Mouse (Mus musculus) midbrain, embryonic 15.5 days (tissue): ENCODE measurements at regions not wholly inside any gene's neighbourhood (a gene's known extent, or its start where the extent isn't known, plus 50 kb on each side); places are given as distances from the start of the nearest gene placed in this dataset.
A peak's percentile ranks its signal among the peaks of the same experiment; 100 is the strongest.

Experiments used
- ATAC-seq: fragments of 200-750 bp; cut with Nextera tagmentation; replicated peaks from 2 replicates; pipeline ENCODE4 v1.8.0; 2017; ENCODE audit warnings: moderate TSS enrichment
- H3K27ac ChIP-seq: fragments of 300-500 bp; sonication (generic); 2 replicates; pipeline ENCODE4 v1.5.1; 2015; ENCODE audit warnings: mild to moderate bottlenecking, inconsistent platforms
- H3K27me3 ChIP-seq: fragments of 300-500 bp; sonication (generic); replicated peaks from 2 replicates; pipeline ENCODE4 v1.6.1; 2015; ENCODE audit warnings: inconsistent platforms
- H3K36me3 ChIP-seq: fragments of 300-500 bp; sonication (generic); replicated peaks from 2 replicates; pipeline ENCODE4 v1.6.1; 2015; ENCODE audit warnings: inconsistent platforms
- H3K4me1 ChIP-seq: fragments of 300-500 bp; sonication (generic); 2 replicates; pipeline ENCODE4 v1.6.1; 2015; ENCODE audit warnings: inconsistent platforms
- H3K4me2 ChIP-seq: fragments of 300-500 bp; sonication (generic); 2 replicates; pipeline ENCODE4 v1.6.1; 2015; ENCODE audit warnings: inconsistent platforms, mild to moderate bottlenecking, moderate library complexity
- H3K4me3 ChIP-seq: fragments of 300-500 bp; sonication (generic); 2 replicates; pipeline ENCODE4 v1.5.1; 2015; ENCODE audit warnings: mild to moderate bottlenecking, inconsistent platforms
- H3K9ac ChIP-seq: fragments of 300-500 bp; sonication (generic); 2 replicates; pipeline ENCODE4 v1.6.1; 2015; ENCODE audit warnings: mild to moderate bottlenecking, inconsistent platforms
- H3K9me3 ChIP-seq: fragments of 300-500 bp; sonication (generic); 2 replicates; pipeline ENCODE4 v1.6.1; 2016; ENCODE audit warnings: inconsistent platforms
- WGBS: fragments of 180-500 bp; shearing (Covaris S2); methylation state at CpG from one replicate; pipeline ENCODE4 v1.1.7; 2015; ENCODE audit warnings: mixed read lengths; 5-methylcytosine and 5-hydroxymethylcytosine counted together

DNA sequence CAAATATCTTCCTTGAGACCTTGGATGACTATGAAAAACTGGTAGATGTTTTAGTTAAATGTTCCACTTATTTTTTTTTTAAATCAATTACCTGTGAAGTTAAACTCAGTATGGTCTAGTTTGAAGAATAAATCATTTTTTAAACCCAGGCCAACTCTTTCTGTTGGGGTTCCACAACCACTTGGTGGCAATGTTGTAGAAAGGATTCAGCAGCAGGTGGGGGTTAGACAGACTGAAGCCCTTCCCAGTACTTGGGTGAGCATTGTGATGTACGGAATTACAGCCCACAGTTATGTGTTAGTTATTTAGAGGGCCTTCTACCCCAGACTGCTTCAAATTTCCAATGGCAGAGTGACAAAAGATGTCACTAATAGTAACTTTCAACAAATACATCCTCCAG, 375.0 kb downstream of the Pros1 start:
- no peak for ATAC-seq
- Histone ChIP-seq H3K4me3 (no peak overlapping the region), H3K27me3 (no peaks in the 10 kb centered on the region), H3K9me3 (no peaks in the 10 kb centered on the region), H3K4me1 (no peaks in the 10 kb centered on the region), H3K4me2 (no peak overlapping the region), H3K36me3 (no peaks in the 10 kb centered on the region), H3K9ac (no peak overlapping the region), H3K27ac (no peak overlapping the region)
- WGBS = 39% methylated on average over 1 of the region's 1 CpGs

DNA sequence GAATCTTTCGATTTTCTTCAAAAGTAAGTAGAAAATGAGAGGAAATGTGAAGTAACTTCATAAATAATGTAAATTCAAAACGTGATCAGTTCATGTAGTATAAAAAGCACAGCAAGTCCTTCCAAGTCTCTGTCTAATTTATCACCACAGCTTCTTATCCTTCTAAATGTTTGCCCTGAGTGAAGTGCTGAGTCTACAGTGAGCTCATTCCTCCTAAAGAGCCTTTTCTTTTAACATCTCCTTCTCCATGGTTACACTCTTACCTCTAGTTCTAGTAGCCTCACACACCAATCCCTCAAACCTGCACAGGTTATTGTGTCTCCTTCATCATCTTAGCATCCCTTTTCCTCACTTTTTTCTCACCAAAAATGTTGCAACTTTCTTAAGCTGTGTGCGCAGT, 375.5 kb downstream of the Pros1 start:
- 80% methylated on average over 3 of the region's 3 CpGs for WGBS
- no peaks in the 10 kb centered on the region for H3K4me1 ChIP-seq

DNA sequence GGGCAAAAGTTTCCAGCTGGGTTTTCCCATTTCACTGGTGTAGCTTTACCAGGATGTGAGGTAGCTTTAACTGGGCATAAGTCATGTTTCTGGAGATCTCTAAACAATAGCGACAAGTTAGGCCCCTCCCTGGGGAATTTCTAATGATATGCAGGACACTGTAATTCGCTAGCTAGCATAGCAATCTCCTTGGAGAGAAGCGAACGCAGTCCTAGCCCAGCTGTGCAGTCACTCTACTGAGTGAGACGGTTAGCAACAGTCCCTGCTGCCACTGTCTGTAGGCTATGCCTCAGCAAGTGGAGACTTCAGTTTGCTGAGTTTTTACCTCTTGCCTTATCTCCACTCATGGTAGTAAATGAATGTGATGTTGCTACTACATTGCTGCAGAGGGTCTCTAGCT, 416.1 kb downstream of the Pros1 start:
- Histone ChIP-seq H3K9ac (no peak overlapping the region), H3K9me3 (no peaks in the 10 kb centered on the region), H3K4me3 (no peak overlapping the region), H3K4me2 (no peak overlapping the region), H3K36me3 (no peaks in the 10 kb centered on the region), H3K27ac (no peak overlapping the region), H3K27me3 (no peaks in the 10 kb centered on the region), H3K4me1 (no peaks in the 10 kb centered on the region)
- 30% methylated on average over 5 of the region's 5 CpGs for WGBS
- 0 out of 2 replicates have a peak, but pooled peaks have one; percentile 54 for ATAC-seq

More for the DNA sequence above, 375.5 kb downstream of the Pros1 start:
- no peaks in the 10 kb centered on the region for H3K9me3 ChIP-seq
- H3K27me3 ChIP-seq = no peaks in the 10 kb centered on the region
- H3K36me3 ChIP-seq = no peaks in the 10 kb centered on the region
- no peak overlapping the region for H3K4me2 ChIP-seq
- no peak overlapping the region for H3K9ac ChIP-seq
- no peak for ATAC-seq
- H3K4me3 ChIP-seq = no peak overlapping the region
- H3K27ac ChIP-seq = no peak overlapping the region

DNA sequence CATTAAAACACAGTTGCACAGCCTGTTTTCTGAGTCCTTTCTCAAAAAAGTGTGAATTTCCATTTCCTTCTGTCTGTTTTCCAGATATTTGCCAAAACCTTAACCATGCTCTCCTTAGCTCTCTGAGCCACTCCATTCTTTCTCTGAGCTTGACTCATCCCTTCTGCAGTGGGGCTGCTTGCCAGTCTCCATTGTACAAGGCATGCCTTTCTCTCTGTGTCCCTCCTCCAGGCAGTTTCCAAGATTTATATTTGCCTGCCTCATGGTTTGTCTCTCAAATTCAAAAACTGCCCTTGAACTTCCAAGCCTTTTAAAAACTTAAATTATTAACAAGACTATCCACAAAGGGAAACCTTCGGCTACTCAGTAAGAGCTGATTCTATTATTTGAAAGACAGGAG, 423.4 kb downstream of the Pros1 start:
- Histone ChIP-seq H3K27me3 (no peaks in the 10 kb centered on the region), H3K4me2 (no peak overlapping the region), H3K4me1 (peaks cover 6% of the 10 kb centered on the region), H3K9ac (no peak overlapping the region), H3K36me3 (no peaks in the 10 kb centered on the region), H3K9me3 (no peaks in the 10 kb centered on the region), H3K4me3 (no peak overlapping the region), H3K27ac (no peak overlapping the region)
- ATAC-seq = no peak
- WGBS = 40% methylated on average over 1 of the region's 1 CpGs

DNA sequence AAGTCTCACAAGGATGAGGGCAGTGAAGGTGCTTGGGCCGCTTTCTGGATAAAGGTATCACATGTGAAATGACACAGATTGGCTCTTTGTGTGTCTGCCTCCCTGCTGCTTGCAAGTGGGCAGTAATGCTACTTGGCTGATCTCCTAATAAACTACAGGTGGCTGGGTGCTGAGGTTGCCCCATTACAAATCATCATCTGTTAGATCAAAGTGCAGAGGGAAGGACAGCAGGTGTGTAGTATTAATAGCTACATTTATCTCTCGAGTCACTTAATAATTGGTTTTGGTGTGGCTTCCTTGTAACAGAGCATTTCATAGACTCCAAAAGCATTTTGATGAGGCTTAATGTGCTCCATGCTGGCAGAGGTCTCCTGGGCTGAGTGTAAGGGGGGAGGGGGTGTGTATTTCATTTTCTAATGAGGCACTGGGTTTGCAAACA, 424.2 kb downstream of the Pros1 start:
- Histone ChIP-seq H3K27ac (no peak overlapping the region), H3K36me3 (no peaks in the 10 kb centered on the region), H3K9ac (no peak overlapping the region), H3K9me3 (no peaks in the 10 kb centered on the region), H3K4me1 (peaks cover 6% of the 10 kb centered on the region), H3K27me3 (no peaks in the 10 kb centered on the region), H3K4me2 (no peak overlapping the region), H3K4me3 (no peak overlapping the region)
- WGBS = 36% methylated on average over 2 of the region's 2 CpGs
- ATAC-seq = peak; percentile 85

DNA sequence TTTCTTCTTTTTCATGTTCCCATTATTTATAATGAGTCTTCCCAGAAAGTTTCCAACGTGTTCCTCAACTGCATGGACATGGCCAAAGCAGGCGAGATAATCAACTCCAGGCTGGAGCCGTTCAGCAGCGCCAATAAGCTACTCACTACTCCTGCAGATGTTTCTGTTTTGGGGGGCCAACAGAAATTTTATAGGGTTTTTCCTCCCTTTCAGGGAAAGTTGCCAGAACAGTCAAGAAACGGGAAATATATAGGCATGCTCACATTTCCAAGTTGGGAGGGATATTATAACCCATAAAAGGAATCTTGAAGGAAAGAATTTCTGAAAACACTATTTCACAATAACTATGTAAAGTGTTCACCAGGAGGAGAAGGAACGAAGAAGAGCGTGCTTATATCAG, 433.5 kb downstream of the Pros1 start:
- Histone ChIP-seq H3K9ac (no peak overlapping the region), H3K27me3 (no peaks in the 10 kb centered on the region), H3K27ac (no peak overlapping the region), H3K36me3 (no peaks in the 10 kb centered on the region), H3K9me3 (no peaks in the 10 kb centered on the region), H3K4me3 (no peak overlapping the region), H3K4me2 (no peak overlapping the region), H3K4me1 (no peaks in the 10 kb centered on the region)
- ATAC-seq = no peak
- WGBS = 90% methylated on average over 7 of the region's 7 CpGs

DNA sequence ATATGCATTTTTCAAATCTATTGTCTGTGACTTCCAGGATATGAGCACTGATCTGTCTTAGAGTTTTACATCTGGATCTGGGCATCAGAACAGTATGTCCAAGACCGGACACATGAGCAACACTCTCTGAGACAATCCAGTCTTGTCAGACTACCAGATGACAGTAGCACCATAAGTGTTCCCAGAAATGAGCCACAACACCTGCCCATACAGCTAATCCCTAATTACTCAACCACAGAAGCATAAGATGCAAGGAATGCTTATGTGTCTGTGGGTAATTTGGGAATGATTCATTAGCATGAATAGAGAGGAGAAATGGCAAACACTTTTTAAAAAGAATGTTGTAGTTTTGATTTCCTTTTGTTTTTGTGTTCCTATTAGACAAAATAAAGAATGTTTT, 457.6 kb downstream of the Pros1 start:
- WGBS = 96% methylated on average over 1 of the region's 1 CpGs
- H3K4me3 ChIP-seq = no peak overlapping the region
- no peaks in the 10 kb centered on the region for H3K36me3 ChIP-seq
- H3K27ac ChIP-seq = no peak overlapping the region
- no peaks in the 10 kb centered on the region for H3K9me3 ChIP-seq
- H3K27me3 ChIP-seq = no peaks in the 10 kb centered on the region
- H3K4me2 ChIP-seq = no peak overlapping the region
- no peak overlapping the region for H3K9ac ChIP-seq
- ATAC-seq = no peak
- H3K4me1 ChIP-seq = no peaks in the 10 kb centered on the region

DNA sequence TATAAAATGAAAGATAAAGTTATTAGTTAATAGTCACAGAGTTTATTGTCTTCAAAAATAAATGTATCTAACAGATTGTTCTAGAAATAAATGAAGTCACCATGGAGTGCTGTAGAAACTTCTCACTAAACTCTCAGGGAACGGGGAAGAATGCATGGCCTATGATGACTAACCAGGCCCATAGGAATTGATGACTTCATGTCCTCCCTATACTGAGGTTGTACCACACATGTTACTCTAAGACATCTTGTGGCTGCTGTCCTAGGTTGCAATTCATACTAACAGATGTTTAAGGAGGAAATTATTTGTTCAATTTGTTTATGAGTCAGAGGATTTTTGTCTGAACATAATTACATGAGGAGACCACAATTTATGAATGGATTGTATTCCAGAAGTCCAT, 459.4 kb downstream of the Pros1 start:
- no peaks in the 10 kb centered on the region for H3K36me3 ChIP-seq

DNA sequence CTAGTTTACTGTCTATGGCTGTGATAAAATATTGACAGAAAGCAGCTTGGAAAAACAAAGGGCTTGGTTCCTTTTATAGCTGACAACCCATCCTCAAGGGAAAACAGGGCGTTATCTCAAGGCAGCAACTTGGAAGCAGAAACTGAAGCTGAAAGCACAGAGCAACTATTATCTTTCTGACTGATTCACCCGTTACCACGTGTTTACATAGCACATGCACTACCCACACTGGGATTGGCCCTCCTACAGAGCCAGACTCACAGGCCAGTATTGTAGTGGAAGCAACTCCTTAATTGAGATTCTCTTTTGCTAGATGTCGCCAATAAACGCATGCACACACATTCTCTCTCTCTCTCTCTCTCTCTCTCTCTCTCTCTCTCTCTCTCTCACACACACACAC, 465.5 kb downstream of the Pros1 start:
- Histone ChIP-seq H3K27me3 (no peaks in the 10 kb centered on the region), H3K9me3 (no peaks in the 10 kb centered on the region), H3K27ac (no peak overlapping the region), H3K4me1 (no peaks in the 10 kb centered on the region), H3K4me3 (no peak overlapping the region), H3K36me3 (no peaks in the 10 kb centered on the region), H3K4me2 (no peak overlapping the region), H3K9ac (no peak overlapping the region)
- ATAC-seq = no peak
- WGBS = 46% methylated on average over 5 of the region's 5 CpGs

More for the DNA sequence above, 459.4 kb downstream of the Pros1 start:
- Histone ChIP-seq H3K4me1 (no peaks in the 10 kb centered on the region), H3K27ac (no peak overlapping the region), H3K4me3 (no peak overlapping the region), H3K27me3 (no peaks in the 10 kb centered on the region), H3K9me3 (no peaks in the 10 kb centered on the region), H3K9ac (no peak overlapping the region), H3K4me2 (no peak overlapping the region)
- ATAC-seq = no peak
- WGBS = 93% methylated on average over 1 of the region's 1 CpGs

DNA sequence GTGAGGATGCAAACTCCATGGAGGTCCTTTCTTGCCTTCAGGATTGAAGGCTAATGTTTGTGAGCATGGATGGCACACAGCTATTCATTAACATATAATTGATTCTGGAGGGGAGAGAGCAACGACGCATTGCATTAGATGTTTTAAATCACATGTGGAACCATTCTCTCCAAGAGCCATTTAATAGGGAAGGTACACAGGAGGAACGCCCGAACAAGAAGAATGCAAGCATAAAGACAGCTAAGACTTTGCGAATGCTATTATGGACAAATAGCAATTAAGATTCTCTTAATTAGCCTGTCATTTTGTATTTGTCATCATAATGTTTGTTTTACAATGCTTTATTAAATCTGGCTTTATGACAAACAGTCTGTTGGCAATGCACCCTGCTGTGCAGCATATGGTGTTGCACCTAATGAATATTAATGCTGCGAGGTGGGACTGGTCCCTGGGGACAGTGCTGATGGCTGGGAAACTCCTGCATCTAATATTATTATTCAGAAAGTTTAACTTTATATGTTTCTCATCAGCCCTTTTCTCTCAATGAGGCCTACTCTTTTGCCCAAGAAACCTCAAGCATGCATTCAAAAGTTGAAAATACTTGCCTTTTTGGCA, 497.5 kb downstream of the Pros1 start:
- no peaks in the 10 kb centered on the region for H3K36me3 ChIP-seq
- H3K9me3 ChIP-seq = no peaks in the 10 kb centered on the region
- no peak overlapping the region for H3K4me3 ChIP-seq
- 0 out of 2 replicates have a peak, but pooled peaks have one; percentile 33 for ATAC-seq
- H3K4me2 ChIP-seq = no peak overlapping the region
- H3K9ac ChIP-seq = no peak overlapping the region
- 0 out of 2 replicates have a peak, but pooled peaks cover 3% of the 10 kb centered on the region for H3K4me1 ChIP-seq
- H3K27me3 ChIP-seq = no peaks in the 10 kb centered on the region
- 56% methylated on average over 6 of the region's 6 CpGs for WGBS
- no peak overlapping the region for H3K27ac ChIP-seq

DNA sequence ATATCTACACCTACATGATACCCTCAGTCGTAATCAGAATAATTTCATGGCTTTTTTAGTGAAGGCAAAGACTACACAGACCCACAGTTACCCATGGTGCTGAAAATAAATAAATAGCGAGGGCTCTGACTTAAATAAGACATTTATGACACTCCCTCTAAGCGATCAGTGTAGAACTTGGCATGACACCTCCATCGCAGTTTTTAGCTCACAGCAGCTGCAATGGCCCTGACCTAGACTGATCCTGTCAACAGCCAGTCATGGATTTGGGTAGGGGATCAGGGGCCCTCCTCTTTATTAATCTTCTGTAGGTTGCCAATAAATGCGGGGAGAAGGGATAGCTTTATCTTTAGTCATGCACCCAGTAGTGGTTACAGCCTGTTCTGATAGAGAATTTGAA, 494.1 kb downstream of the Epha3 start:
- no peak for ATAC-seq
- no peaks in the 10 kb centered on the region for H3K36me3 ChIP-seq

DNA sequence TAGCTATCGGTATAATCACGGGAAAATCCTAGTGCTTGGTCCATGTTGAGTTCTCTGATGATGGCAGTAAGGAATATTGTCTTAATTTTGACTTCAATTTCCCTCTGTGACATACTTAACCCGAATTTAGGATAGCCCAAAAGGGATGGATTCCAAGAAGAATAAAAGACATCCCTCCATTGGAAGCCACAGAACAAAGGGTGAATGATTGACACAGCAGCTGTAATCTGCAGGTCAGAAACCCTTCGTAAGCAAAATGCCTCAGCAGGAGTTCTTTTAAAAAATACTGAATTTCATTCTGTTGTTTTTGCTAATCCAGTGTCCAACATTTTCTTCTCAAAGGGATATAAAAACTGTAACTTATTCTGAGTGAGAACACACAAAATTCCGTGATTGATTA, 492.7 kb downstream of the Epha3 start:
- WGBS = 45% methylated on average over 5 of the region's 5 CpGs
- Histone ChIP-seq H3K9ac (no peak overlapping the region), H3K4me3 (no peak overlapping the region), H3K36me3 (no peaks in the 10 kb centered on the region), H3K27ac (no peak overlapping the region), H3K27me3 (no peaks in the 10 kb centered on the region), H3K9me3 (no peaks in the 10 kb centered on the region), H3K4me2 (no peak overlapping the region), H3K4me1 (no peaks in the 10 kb centered on the region)
- ATAC-seq = no peak

More for the DNA sequence above, 494.1 kb downstream of the Epha3 start:
- Histone ChIP-seq H3K27ac (no peak overlapping the region), H3K4me1 (no peaks in the 10 kb centered on the region), H3K4me3 (no peak overlapping the region), H3K4me2 (no peak overlapping the region), H3K27me3 (no peaks in the 10 kb centered on the region), H3K9me3 (no peaks in the 10 kb centered on the region), H3K9ac (no peak overlapping the region)
- WGBS = 81% methylated on average over 5 of the region's 5 CpGs

DNA sequence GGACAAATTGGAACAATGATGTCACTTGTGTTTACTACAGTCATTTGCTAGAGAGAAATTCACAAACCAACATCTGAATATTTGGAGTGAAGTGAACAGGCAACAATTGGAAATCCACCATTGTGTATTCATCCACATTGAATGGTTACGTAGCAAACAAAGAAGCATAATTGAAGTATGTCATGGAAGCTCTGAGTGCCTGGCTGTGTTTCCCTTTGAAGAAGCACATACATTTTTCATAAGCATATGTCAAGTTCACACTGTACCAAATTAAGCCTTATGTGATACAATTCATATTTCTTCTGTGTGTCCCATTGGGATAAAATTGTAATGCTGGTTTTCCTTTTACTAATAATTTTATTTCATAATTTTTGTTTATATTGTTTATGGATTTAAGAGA, 459.0 kb downstream of the Epha3 start:
- Histone ChIP-seq H3K9ac (no peak overlapping the region), H3K27ac (no peak overlapping the region), H3K4me2 (no peak overlapping the region), H3K27me3 (no peaks in the 10 kb centered on the region), H3K4me1 (no peaks in the 10 kb centered on the region), H3K4me3 (no peak overlapping the region), H3K36me3 (no peaks in the 10 kb centered on the region), H3K9me3 (no peaks in the 10 kb centered on the region)
- ATAC-seq = no peak
- 54% methylated on average over 1 of the region's 1 CpGs for WGBS
